Mouse (Mus musculus) midbrain, postnatal 0 days (tissue): Measurements from ENCODE around the gene Poldip3. TPM values are rescaled to one million over a fixed set of nuclear protein-coding genes. Genes with fewer than 3 reads are reported as not detected.

Source experiments
- ATAC-seq: fragments of 200-750 bp; cut with Nextera tagmentation; 2 replicates; pipeline ENCODE4 v1.8.0; 2017; ENCODE audit warnings: moderate number of reproducible peaks, mild to moderate bottlenecking, moderate TSS enrichment, moderate library complexity; ENCODE audit not compliant: low FRiP score
- DNase-seq: peaks from one replicate; pipeline ENCODE4 v3.0.0-alpha.2; 2015; ENCODE audit warnings: low spot score
- H3K27ac ChIP-seq: fragments of 300-500 bp; sonication (generic); 2 replicates; pipeline ENCODE4 v1.5.1; 2014; ENCODE audit warnings: low read depth, mild to moderate bottlenecking, low read length, mixed read lengths
- H3K27me3 ChIP-seq: fragments of 300-500 bp; sonication (generic); 2 replicates; pipeline ENCODE4 v1.6.1; 2014; ENCODE audit warnings: low read length, control low read depth, mixed read lengths; ENCODE audit not compliant: insufficient read depth
- H3K36me3 ChIP-seq: fragments of 300-500 bp; sonication (generic); 2 replicates; pipeline ENCODE4 v1.6.1; 2014; ENCODE audit warnings: low read length, control low read depth, mixed read lengths; ENCODE audit not compliant: insufficient read depth
- H3K4me1 ChIP-seq: fragments of 300-500 bp; sonication (generic); 2 replicates; pipeline ENCODE4 v1.6.1; 2014; ENCODE audit warnings: mild to moderate bottlenecking, control low read depth, antibody characterized with exemption, low read length, mixed read lengths; ENCODE audit not compliant: insufficient read depth
- H3K4me2 ChIP-seq: fragments of 300-500 bp; sonication (generic); 2 replicates; pipeline ENCODE4 v1.6.1; 2014; ENCODE audit warnings: low read depth, mild to moderate bottlenecking, low read length, mixed read lengths; ENCODE audit not compliant: poor library complexity, severe bottlenecking
- H3K4me3 ChIP-seq: fragments of 300-500 bp; sonication (generic); 2 replicates; pipeline ENCODE4 v1.5.1; 2014; ENCODE audit warnings: low read depth, mild to moderate bottlenecking, low read length, moderate library complexity
- H3K9ac ChIP-seq: fragments of 300-500 bp; sonication (generic); replicated peaks from 2 replicates; pipeline ENCODE4 v1.6.1; 2014; ENCODE audit warnings: mild to moderate bottlenecking, low read length, moderate library complexity, mixed read lengths; ENCODE audit not compliant: poor library complexity, severe bottlenecking
- H3K9me3 ChIP-seq: fragments of 300-500 bp; sonication (generic); 2 replicates; pipeline ENCODE4 v1.6.1; 2016; ENCODE audit warnings: low read length, control low read depth
- CTCF ChIP-seq: IDR thresholded peaks from 2 replicates; pipeline ENCODE4 v1.5.1; 2016; ENCODE audit warnings: antibody characterized with exemption, mild to moderate bottlenecking
- WGBS: fragments of 180-500 bp; shearing (Covaris S2); extraction: QIAGEN DNeasy Blood & Tissue Kit; methylation state at CpG from one replicate; pipeline ENCODE4 v1.1.7; 2014; 5-methylcytosine and 5-hydroxymethylcytosine counted together
- polyA plus RNA-seq: library from polyadenylated mRNA; unstranded; fragments of >200 nt; fragmentation: Nextera tagmentation; extraction: Ambion mirVana; gene quantifications from 2 replicates; pipeline ENCODE4 v1.2.1, GENCODE M21; 2015
- total RNA-seq: library from RNA; depleted of rRNA; stranded (reverse); fragments of >200 nt; gene quantifications from 2 replicates; pipeline ENCODE4 v1.2.3, GENCODE M21; 2014

Poldip3 gene
- total and polyA plus RNA-seq, 2 experiments from 2014 or later: 93.3 to 110 TPM

DNA sequence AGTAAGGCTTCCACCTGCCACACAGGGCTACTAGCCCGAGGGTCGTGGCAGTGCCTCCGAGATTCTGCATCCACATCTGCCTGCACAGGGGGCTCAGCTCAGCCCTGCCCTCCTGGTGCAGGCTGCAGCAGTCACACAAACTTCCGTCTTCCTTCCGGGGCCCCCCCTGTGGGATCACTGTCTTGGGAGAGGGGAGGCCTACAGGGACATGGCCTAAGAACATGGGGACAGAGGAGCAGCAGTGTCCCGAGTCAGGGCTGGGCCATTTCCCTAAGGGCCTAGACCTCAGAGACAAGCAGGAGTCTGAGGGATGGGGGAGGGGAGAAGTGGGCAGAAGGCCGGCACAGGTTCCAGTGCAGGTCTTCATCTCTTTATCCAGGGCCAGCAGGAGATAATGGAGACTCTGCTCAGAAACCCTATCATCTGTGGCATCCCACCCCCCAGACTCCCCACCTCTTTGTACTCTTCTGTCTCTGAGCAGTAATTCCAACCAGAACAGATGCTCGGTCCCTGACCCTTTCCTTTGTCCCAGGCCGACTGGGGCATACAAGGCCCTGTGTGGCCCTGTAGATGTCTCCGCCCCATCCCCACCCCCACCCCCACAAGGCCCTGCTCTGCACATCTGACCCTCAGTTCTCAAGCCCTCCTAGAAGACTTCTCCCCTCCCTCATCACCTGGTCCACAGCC is 12.0 kb upstream of the Poldip3 start:
- Histone ChIP-seq H3K9me3 (no peaks in the 10 kb centered on the region), H3K27me3 (no peaks in the 10 kb centered on the region), H3K4me1 (no peaks in the 10 kb centered on the region), H3K4me2 (no peak overlapping the region), H3K9ac (no peak overlapping the region), H3K27ac (no peak overlapping the region), H3K36me3 (peaks cover 43% of the 10 kb centered on the region), H3K4me3 (no peak overlapping the region)
- WGBS: 24% methylated on average over 10 of the region's 10 CpGs
- DNase-seq (no peak), ATAC-seq (no peak)
- TF ChIP-seq CTCF: no peak

DNA sequence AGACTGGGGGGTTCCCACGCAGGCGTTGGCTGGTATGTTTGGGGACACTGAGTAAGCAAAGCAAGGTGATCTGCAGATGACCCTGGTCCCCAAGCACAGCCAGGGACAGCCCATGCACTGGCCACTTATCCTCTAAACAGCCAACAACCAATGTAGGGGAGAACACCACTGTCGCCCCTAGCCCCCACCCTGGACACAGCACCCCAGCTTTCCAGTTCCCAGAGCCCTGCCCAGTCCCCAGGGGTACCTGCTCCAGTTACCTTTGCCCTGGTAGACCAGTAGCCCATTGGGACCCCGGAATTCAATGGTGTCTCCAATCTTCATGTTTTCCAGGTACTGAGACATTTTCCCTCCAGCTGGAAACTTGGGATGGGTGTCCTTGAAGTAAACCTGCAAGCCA is 11.4 kb upstream of the Poldip3 start:
- H3K36me3 ChIP-seq: peaks cover 49% of the 10 kb centered on the region
- H3K9ac ChIP-seq: no peak overlapping the region
- H3K4me1 ChIP-seq: no peaks in the 10 kb centered on the region
- 97% methylated on average over 4 of the region's 4 CpGs for WGBS
- no peak overlapping the region for H3K4me3 ChIP-seq
- H3K9me3 ChIP-seq: no peaks in the 10 kb centered on the region
- H3K4me2 ChIP-seq: no peak overlapping the region
- no peak for DNase-seq
- H3K27ac ChIP-seq: no peak overlapping the region
- no peaks in the 10 kb centered on the region for H3K27me3 ChIP-seq
- ATAC-seq: no peak
- no peak for TF ChIP-seq CTCF

DNA sequence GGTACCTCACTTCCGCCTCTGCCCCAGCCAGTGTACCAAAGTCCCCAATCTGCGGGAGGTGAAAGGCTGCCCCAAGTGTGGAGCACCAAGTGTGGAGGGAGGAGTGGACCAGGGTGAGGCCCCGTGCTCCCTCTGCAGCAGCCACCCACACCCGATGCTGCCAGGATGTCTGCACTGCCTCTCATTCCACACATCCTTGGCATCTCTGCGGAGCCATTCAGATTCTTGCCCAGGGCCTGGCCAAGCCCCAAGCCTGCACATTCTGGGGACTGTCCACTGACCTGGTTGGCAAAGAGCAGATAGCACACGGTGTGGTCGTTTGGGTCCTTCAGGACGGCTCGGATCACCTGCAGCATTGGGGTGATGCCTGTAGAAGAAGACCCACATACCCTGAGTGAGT is 10.6 kb upstream of the Poldip3 start:
- Histone ChIP-seq H3K27me3 (no peaks in the 10 kb centered on the region), H3K36me3 (peaks cover 50% of the 10 kb centered on the region), H3K4me2 (no peak overlapping the region), H3K9ac (no peak overlapping the region), H3K4me3 (no peak overlapping the region), H3K27ac (no peak overlapping the region), H3K4me1 (no peaks in the 10 kb centered on the region), H3K9me3 (no peaks in the 10 kb centered on the region)
- WGBS: 93% methylated on average over 9 of the region's 9 CpGs
- no peak for ATAC-seq
- DNase-seq: no peak
- no peak for TF ChIP-seq CTCF

GRCm38 (mm10) chr15:83158587-83159160 is 9.5 kb upstream of the Poldip3 start:
- Histone ChIP-seq H3K36me3 (peaks cover 57% of the 10 kb centered on the region), H3K9ac (no peak overlapping the region), H3K27ac (no peak overlapping the region), H3K9me3 (no peaks in the 10 kb centered on the region), H3K4me2 (no peak overlapping the region), H3K4me3 (no peak overlapping the region), H3K27me3 (no peaks in the 10 kb centered on the region), H3K4me1 (no peaks in the 10 kb centered on the region)
- DNase-seq (no peak), ATAC-seq (no peak)
- WGBS: 87% methylated on average over 7 of the region's 7 CpGs
- no peak; the same call in 1 of the 2 replicates for TF ChIP-seq CTCF

DNA sequence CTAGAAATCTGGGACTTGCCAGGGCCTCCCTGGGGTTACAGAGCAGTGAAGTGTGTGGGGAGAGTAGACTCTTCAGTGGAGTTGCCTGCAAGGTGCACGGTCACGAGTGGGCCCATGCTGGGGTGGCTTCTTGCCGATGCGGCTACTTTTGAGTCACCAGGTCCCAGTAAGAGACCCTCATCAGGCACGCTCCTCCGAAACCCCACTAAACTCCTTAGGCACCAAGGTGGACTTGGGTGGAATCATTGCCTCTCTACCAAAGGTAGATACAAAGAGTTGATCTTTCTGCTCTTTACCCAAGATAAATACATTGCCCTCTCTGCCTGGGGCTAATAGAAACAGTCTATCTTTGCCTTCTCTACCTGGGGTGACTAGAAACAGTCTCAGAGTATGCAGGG is 8.5 kb upstream of the Poldip3 start:
- WGBS: 97% methylated on average over 6 of the region's 6 CpGs
- Histone ChIP-seq H3K4me3 (no peak overlapping the region), H3K36me3 (peaks cover 64% of the 10 kb centered on the region), H3K27ac (no peak overlapping the region), H3K27me3 (no peaks in the 10 kb centered on the region), H3K4me1 (no peaks in the 10 kb centered on the region), H3K9ac (no peak overlapping the region), H3K9me3 (no peaks in the 10 kb centered on the region), H3K4me2 (no peak overlapping the region)
- no peak for TF ChIP-seq CTCF
- ATAC-seq (no peak), DNase-seq (no peak)

DNA sequence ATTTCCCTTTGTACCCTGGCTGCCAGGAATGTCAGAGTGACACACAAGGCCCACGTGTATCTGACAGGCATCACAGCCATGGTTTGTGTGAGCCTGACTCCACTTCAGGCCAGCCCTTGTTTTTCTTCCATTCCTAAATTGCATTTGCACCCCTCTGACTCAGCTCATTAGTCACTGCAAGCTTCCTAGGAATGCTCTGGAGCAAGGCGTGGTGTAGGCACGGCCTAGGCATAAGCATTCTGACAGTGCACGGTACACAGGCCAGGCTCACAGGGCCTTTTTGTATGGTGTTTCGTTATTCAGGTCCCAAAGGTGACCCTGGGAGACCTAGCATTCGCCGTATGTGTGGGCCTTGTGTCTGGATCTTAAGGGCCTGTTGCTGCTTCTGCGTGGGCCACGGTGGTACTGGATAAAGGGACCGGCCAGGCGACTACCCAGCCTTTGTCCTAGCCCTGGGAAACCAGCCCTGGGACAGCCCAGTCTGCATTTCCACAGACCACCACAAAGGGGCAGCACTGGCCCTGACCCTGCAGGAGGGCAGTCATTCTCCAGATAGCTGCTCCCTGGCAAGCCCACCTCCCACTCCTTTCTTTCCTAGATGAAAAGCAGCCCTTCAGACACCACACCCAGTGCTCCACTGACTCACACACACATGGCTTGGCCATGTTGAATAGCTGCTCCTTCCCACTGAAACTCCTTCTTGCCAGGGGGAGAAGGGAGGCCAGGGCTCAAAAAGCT is 7.9 kb upstream of the Poldip3 start:
- WGBS: 71% methylated on average over 11 of the region's 11 CpGs
- Histone ChIP-seq H3K27me3 (no peaks in the 10 kb centered on the region), H3K9ac (no peak overlapping the region), H3K4me1 (no peaks in the 10 kb centered on the region), H3K36me3 (peaks cover 59% of the 10 kb centered on the region), H3K4me2 (no peak overlapping the region), H3K9me3 (no peaks in the 10 kb centered on the region), H3K27ac (no peak overlapping the region), H3K4me3 (no peak overlapping the region)
- peak; percentile 69 for TF ChIP-seq CTCF
- ATAC-seq (no peak), DNase-seq (no peak)
